Mouse (Mus musculus) kidney, postnatal 0 days (tissue): ENCODE results near the gene Catsper2. TPM values are rescaled to one million over a fixed set of nuclear protein-coding genes. Genes with fewer than 3 reads are reported as not detected.

Experiments
- ATAC-seq: fragments of 200-750 bp; cut with Nextera tagmentation; replicated peaks from 2 replicates; pipeline ENCODE4 v1.8.0; 2017; ENCODE audit warnings: low read depth, moderate number of reproducible peaks, moderate TSS enrichment, moderate library complexity; ENCODE audit not compliant: low FRiP score
- DNase-seq: peaks from one replicate; pipeline ENCODE4 v3.0.0-alpha.2; 2016; ENCODE audit warnings: low spot score
- H3K27ac ChIP-seq: fragments of 300-500 bp; sonication (generic); 2 replicates; pipeline ENCODE4 v1.5.1; 2014; ENCODE audit warnings: mild to moderate bottlenecking
- H3K27me3 ChIP-seq: fragments of 300-500 bp; sonication (generic); 2 replicates; pipeline ENCODE4 v1.6.1; 2014; ENCODE audit warnings: low read length, mixed read lengths; ENCODE audit not compliant: insufficient read depth
- H3K36me3 ChIP-seq: fragments of 300-500 bp; sonication (generic); 2 replicates; pipeline ENCODE4 v1.6.1; 2014; ENCODE audit warnings: low read length, mixed read lengths; ENCODE audit not compliant: insufficient read depth
- H3K4me1 ChIP-seq: fragments of 300-500 bp; sonication (generic); replicated peaks from 2 replicates; pipeline ENCODE4 v1.6.1; 2014; ENCODE audit warnings: antibody characterized with exemption, low read length, mixed read lengths; ENCODE audit not compliant: insufficient read depth
- H3K4me2 ChIP-seq: fragments of 300-500 bp; sonication (generic); 2 replicates; pipeline ENCODE4 v1.6.1; 2014; ENCODE audit warnings: mild to moderate bottlenecking, low read length, moderate library complexity, mixed read lengths
- H3K4me3 ChIP-seq: fragments of 300-500 bp; sonication (generic); replicated peaks from 2 replicates; pipeline ENCODE4 v1.5.1; 2014; ENCODE audit warnings: low read depth, low read length
- H3K9ac ChIP-seq: fragments of 300-500 bp; sonication (generic); 2 replicates; pipeline ENCODE4 v1.6.1; 2014; ENCODE audit warnings: low read depth, low read length
- H3K9me3 ChIP-seq: fragments of 300-500 bp; sonication (generic); replicated peaks from 2 replicates; pipeline ENCODE4 v1.6.1; 2016; ENCODE audit warnings: low read length, inconsistent platforms, mixed read lengths
- CTCF ChIP-seq: IDR thresholded peaks from 2 replicates; pipeline ENCODE4 v1.5.1; 2016; ENCODE audit warnings: antibody characterized with exemption, low read depth, mild to moderate bottlenecking, moderate library complexity
- WGBS: fragments of 180-500 bp; shearing (Covaris S2); extraction: QIAGEN DNeasy Blood & Tissue Kit; methylation state at CpG from one replicate; pipeline ENCODE4 v1.1.7; 2014; 5-methylcytosine and 5-hydroxymethylcytosine counted together
- polyA plus RNA-seq: library from polyadenylated mRNA; unstranded; fragments of >200 nt; fragmentation: Nextera tagmentation; extraction: Ambion mirVana; gene quantifications from 2 replicates; pipeline ENCODE4 v1.2.1, GENCODE M21; 2015

Gene Catsper2
- polyA plus RNA-seq, 1 experiment from 2014 or later, result 2.4 TPM

GRCm38 (mm10) chr2:121446506-121446905, 32.9 kb upstream of the Catsper2 start:
- no peak overlapping the region for H3K4me3 ChIP-seq
- H3K4me1 ChIP-seq, result peaks cover 21% of the 10 kb centered on the region
- no peaks in the 10 kb centered on the region for H3K27me3 ChIP-seq
- no peak overlapping the region for H3K27ac ChIP-seq
- H3K9me3 ChIP-seq, result no peaks in the 10 kb centered on the region
- TF ChIP-seq CTCF, result no peak
- H3K36me3 ChIP-seq, result no peaks in the 10 kb centered on the region
- H3K9ac ChIP-seq, result no peak overlapping the region
- H3K4me2 ChIP-seq, result no peak overlapping the region
- ATAC-seq (no peak), DNase-seq (no peak)
- WGBS, result 77% methylated on average over 4 of the region's 4 CpGs

GRCm38 (mm10) chr2:121445117-121445516, 31.5 kb upstream of the Catsper2 start:
- WGBS, result 80% methylated on average over 3 of the region's 3 CpGs
- no peak overlapping the region for H3K4me3 ChIP-seq
- H3K4me1 ChIP-seq, result peaks cover 18% of the 10 kb centered on the region
- H3K27ac ChIP-seq, result no peak overlapping the region
- H3K27me3 ChIP-seq, result no peaks in the 10 kb centered on the region
- no peak for ATAC-seq
- no peak for TF ChIP-seq CTCF
- no peak for DNase-seq
- no peak overlapping the region for H3K4me2 ChIP-seq
- H3K36me3 ChIP-seq, result no peaks in the 10 kb centered on the region
- H3K9me3 ChIP-seq, result no peaks in the 10 kb centered on the region
- H3K9ac ChIP-seq, result no peak overlapping the region

- Histone ChIP-seq H3K4me3 (peak within 1 kb of the TSS; percentile 41; the same call in 1 of the 2 replicates), H3K27ac (no peak within 1 kb of the TSS), H3K36me3 (peaks cover 3% of the 10 kb centered on the region; the same call in 1 of the 2 replicates), H3K4me1 (peaks cover 18% of the 10 kb centered on the region), H3K4me2 (peak within 1 kb of the TSS; percentile 97), H3K9me3 (no peaks in the 10 kb centered on the region), H3K9ac (peak within 1 kb of the TSS; percentile 62), H3K27me3 (no peaks in the 10 kb centered on the region)
- DNase-seq (no peak), ATAC-seq (no peak)
- WGBS, result 97% methylated on average over 1 of the region's 1 CpGs
- no peak for TF ChIP-seq CTCF
These were observed 30.6 kb upstream of the Catsper2 start, which contains the start of gene Ell3 for GRCm38 (mm10) chr2:121444178-121444577. Gene Ell3, minus strand, starts transcription at chr2:121444278.

GRCm38 (mm10) chr2:121443068-121443349, 29.4 kb upstream of the Catsper2 start:
- Histone ChIP-seq H3K9ac (peak overlapping the region; percentile 62), H3K36me3 (peaks cover 10% of the 10 kb centered on the region; the same call in 1 of the 2 replicates), H3K27ac (no peak overlapping the region), H3K4me2 (peak overlapping the region; percentile 97), H3K4me3 (peak overlapping the region; percentile 41), H3K27me3 (no peaks in the 10 kb centered on the region), H3K4me1 (peaks cover 16% of the 10 kb centered on the region), H3K9me3 (no peaks in the 10 kb centered on the region)
- no peak for DNase-seq
- no peak for ATAC-seq
- no peak for TF ChIP-seq CTCF
- WGBS, result 3% methylated on average over 8 of the region's 8 CpGs

DNA sequence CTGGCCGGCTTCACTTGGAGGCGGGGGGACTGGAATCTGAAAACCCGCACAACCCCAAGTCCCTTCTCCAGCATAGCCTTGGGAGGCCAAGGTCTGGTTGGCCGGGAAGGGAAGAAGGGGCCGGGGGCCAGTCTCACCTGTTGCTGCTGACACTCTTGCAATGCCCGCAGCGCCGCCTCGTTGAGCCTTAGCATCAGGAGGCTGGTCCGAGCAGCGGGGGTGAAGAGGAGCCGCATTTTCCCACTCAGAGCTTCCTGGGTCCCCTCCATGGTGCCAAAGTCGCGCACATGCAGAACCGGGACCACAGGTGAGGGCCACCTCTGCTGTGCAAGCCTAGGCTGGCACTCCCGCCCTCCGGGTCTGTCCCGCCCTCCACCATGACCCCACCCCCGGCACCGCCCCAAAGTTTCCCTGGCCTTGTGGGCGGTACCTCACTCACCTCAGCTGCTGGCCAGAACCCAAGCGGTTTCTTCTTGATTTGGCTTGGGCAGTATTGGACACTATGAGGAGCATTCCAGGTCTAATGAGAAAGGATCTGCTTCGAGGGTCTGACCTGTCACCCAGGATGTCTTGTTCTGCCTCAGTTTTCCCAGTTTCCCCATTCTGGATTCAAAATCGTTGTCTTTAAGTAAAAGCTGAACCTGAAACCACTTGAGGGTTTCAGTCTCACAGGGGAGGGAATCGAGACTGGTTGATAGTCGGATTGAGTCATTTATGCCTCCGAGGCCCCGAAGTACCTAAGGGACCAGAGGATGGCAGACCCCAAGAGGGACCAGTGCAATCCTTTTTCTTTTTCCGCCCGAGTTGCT, 28.9 kb upstream of the Catsper2 start:
- Histone ChIP-seq H3K27ac (0 out of 2 replicates have a peak overlapping the region, but pooled peaks have one; percentile 31), H3K27me3 (no peaks in the 10 kb centered on the region), H3K4me2 (peak overlapping the region; percentile 97), H3K36me3 (peaks cover 14% of the 10 kb centered on the region; the same call in 1 of the 2 replicates), H3K4me1 (peaks cover 13% of the 10 kb centered on the region), H3K9ac (peak overlapping the region; percentile 62), H3K4me3 (peak overlapping the region; percentile 41), H3K9me3 (no peaks in the 10 kb centered on the region)
- TF ChIP-seq CTCF, result no peak
- DNase-seq (peak; percentile 56), ATAC-seq (peak; percentile 79)
- under 1% methylated on average over 29 of the region's 30 CpGs for WGBS

DNA sequence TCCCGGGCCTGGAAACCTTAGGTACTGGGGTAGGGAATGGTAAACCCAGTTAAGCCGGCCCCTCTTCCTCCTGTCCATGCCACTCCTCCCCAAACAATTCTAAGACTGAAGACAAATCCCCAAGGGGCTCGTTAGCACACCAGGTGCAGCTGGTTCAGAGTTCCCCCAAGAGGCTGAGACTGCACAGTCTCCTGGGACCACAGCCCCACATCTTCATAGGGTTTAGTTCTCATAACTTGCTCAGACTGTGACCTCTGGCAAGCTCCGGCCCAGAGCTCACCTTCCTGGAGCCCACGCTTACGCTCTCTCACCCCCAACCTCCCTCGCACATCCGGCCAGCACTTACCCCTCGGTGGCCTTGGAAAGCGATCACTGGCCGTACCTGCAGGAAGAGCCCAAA, 28.2 kb upstream of the Catsper2 start:
- Histone ChIP-seq H3K4me3 (peak overlapping the region; percentile 41), H3K27me3 (no peaks in the 10 kb centered on the region), H3K9me3 (no peaks in the 10 kb centered on the region), H3K9ac (peak overlapping the region; percentile 62), H3K27ac (0 out of 2 replicates have a peak overlapping the region, but pooled peaks have one; percentile 31), H3K4me1 (peaks cover 13% of the 10 kb centered on the region), H3K36me3 (peaks cover 19% of the 10 kb centered on the region; the same call in 1 of the 2 replicates), H3K4me2 (peak overlapping the region; percentile 97)
- DNase-seq (no peak), ATAC-seq (0 out of 2 replicates have a peak, but pooled peaks have one; percentile 21)
- WGBS, result 8% methylated on average over 11 of the region's 11 CpGs
- TF ChIP-seq CTCF, result no peak
